Mouse (Mus musculus): Measurements from ENCODE around the gene Fbxl17.

DNA sequence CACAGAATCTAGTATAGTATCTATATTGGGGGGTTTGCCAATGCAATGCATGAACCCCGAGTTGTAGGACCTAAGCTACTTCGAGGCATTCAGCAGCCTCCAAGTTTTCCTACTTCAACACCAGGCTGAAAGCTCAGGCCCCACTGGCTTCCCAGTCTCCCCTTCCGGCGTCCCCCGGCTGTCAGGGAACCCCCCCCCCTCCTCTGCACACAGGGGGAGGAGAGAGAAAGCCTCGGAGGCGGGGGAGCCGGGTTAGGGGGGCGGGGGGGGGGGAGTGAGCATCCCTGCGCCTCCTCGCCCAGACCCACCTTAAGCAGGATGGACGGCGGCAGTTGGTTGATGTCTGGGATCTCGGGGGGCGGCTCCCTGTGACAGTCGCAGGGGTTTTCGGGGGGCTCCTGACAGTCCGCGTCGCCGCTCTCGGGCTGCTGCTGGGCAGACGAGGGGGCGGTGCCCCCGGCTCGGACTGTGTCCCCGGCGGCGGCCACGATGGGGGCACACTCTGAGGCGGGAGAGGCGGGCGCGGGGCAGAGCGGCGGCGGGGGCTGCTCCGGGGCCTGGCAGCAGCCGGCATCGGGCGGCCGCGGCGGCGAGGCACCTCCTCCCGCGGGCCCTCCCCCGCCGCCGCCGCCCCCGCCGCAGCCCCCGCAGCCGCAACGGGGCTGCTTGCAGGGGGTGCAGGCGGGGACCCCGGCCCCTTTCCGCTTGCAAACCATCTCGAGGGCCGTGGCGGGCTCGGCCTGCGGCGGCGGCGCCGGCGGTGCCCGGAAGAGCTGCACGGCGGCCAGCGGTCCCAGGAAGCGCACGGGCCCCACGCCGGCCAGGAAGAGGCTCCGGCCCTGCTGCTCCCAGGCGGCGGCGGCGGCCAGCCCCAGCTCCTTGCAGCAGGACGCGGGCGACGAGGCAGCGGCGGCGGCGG, 841 bp downstream of the Fbxl17 start:
- no peak for TF ChIP-seq CTCF (IDR thresholded peaks at IDR 0.05; ENCODE audit: borderline replicate concordance, control insufficient read depth, extremely low read depth, insufficient read depth, low read length, poor library complexity)
- no peak for TF ChIP-seq POLR2A (IDR thresholded peaks at IDR 0.05; ENCODE audit: control insufficient read depth, extremely low read depth, insufficient read depth, low read length, poor library complexity)
